Mouse (Mus musculus) liver, embryonic 15.5 days (tissue): ENCODE results near the gene Ajm1. TPM values are rescaled to one million over a fixed set of nuclear protein-coding genes. Genes with fewer than 3 reads are reported as not detected.
A peak's percentile ranks its signal among the peaks of the same experiment; 100 is the strongest.

ENCODE experiments used
- ATAC-seq: fragments of 200-750 bp; cut with Nextera tagmentation; 2 replicates; pipeline ENCODE4 v1.8.0; 2017; ENCODE audit warnings: moderate number of reproducible peaks, mild to moderate bottlenecking, moderate library complexity; ENCODE audit not compliant: insufficient read depth
- H3K27ac ChIP-seq: fragments of 300-500 bp; sonication (generic); replicated peaks from 2 replicates; pipeline ENCODE4 v1.5.1; 2015; ENCODE audit warnings: mild to moderate bottlenecking, inconsistent platforms
- H3K27me3 ChIP-seq: fragments of 300-500 bp; sonication (generic); 2 replicates; pipeline ENCODE4 v1.6.1; 2015; ENCODE audit warnings: mild to moderate bottlenecking, inconsistent platforms
- H3K36me3 ChIP-seq: fragments of 300-500 bp; sonication (generic); replicated peaks from 2 replicates; pipeline ENCODE4 v1.6.1; 2015; ENCODE audit warnings: moderate library complexity, mild to moderate bottlenecking, inconsistent platforms
- H3K4me1 ChIP-seq: fragments of 300-500 bp; sonication (generic); replicated peaks from 2 replicates; pipeline ENCODE4 v1.6.1; 2015; ENCODE audit warnings: inconsistent platforms
- H3K4me2 ChIP-seq: fragments of 300-500 bp; sonication (generic); 2 replicates; pipeline ENCODE4 v1.6.1; 2015; ENCODE audit warnings: moderate library complexity, mild to moderate bottlenecking, inconsistent platforms
- H3K4me3 ChIP-seq: fragments of 300-500 bp; sonication (generic); replicated peaks from 2 replicates; pipeline ENCODE4 v1.5.1; 2015; ENCODE audit warnings: mild to moderate bottlenecking, inconsistent platforms
- H3K9ac ChIP-seq: fragments of 300-500 bp; sonication (generic); 2 replicates; pipeline ENCODE4 v1.6.1; 2015; ENCODE audit warnings: moderate library complexity, mild to moderate bottlenecking, inconsistent platforms
- H3K9me3 ChIP-seq: fragments of 300-500 bp; sonication (generic); replicated peaks from 2 replicates; pipeline ENCODE4 v1.6.1; 2016; ENCODE audit warnings: inconsistent platforms
- WGBS: fragments of 180-500 bp; shearing (Covaris S2); methylation state at CpG from one replicate; pipeline ENCODE4 v1.1.7; 2015; ENCODE audit warnings: mixed read lengths; ENCODE audit not compliant: insufficient replicate concordance; 5-methylcytosine and 5-hydroxymethylcytosine counted together
- polyA plus RNA-seq: library from polyadenylated mRNA; unstranded; fragments of >200 nt; fragmentation: Nextera tagmentation; extraction: Ambion mirVana; gene quantifications from 2 replicates; pipeline ENCODE4 v1.2.1, GENCODE M21; 2015

The Ajm1 gene
- polyA plus RNA-seq, 1 experiment from 2014 or later: not detected

GRCm38 (mm10) chr2:25583571-25583970, 2.0 kb upstream of the Ajm1 start:
- H3K4me2 ChIP-seq: no peak overlapping the region
- no peak for ATAC-seq
- 54% methylated on average over 4 of the region's 4 CpGs for WGBS
- H3K9ac ChIP-seq: no peak overlapping the region
- no peak overlapping the region for H3K4me3 ChIP-seq
- H3K9me3 ChIP-seq: no peaks in the 10 kb centered on the region
- peaks cover 48% of the 10 kb centered on the region for H3K36me3 ChIP-seq
- no peak overlapping the region for H3K27ac ChIP-seq
- H3K4me1 ChIP-seq: peaks cover 45% of the 10 kb centered on the region
- H3K27me3 ChIP-seq: peaks cover 33% of the 10 kb centered on the region

GRCm38 (mm10) chr2:25583120-25583481, 1.5 kb upstream of the Ajm1 start:
- Histone ChIP-seq H3K36me3 (peaks cover 45% of the 10 kb centered on the region), H3K4me3 (no peak overlapping the region), H3K27ac (no peak overlapping the region), H3K27me3 (peaks cover 38% of the 10 kb centered on the region), H3K9me3 (no peaks in the 10 kb centered on the region), H3K4me2 (no peak overlapping the region), H3K4me1 (peaks cover 50% of the 10 kb centered on the region), H3K9ac (no peak overlapping the region)
- ATAC-seq: no peak
- WGBS: 73% methylated on average over 6 of the region's 6 CpGs

- 39% methylated on average over 12 of the region's 12 CpGs for WGBS
- no peak for ATAC-seq
- peaks cover 39% of the 10 kb centered on the region for H3K36me3 ChIP-seq
- H3K4me1 ChIP-seq: peaks cover 55% of the 10 kb centered on the region
- H3K9ac ChIP-seq: peak overlapping the region; percentile 2; the same call in 1 of the 2 replicates
- peaks cover 43% of the 10 kb centered on the region for H3K27me3 ChIP-seq
- H3K27ac ChIP-seq: no peak overlapping the region
- no peak overlapping the region for H3K4me3 ChIP-seq
- no peak overlapping the region for H3K4me2 ChIP-seq
- no peaks in the 10 kb centered on the region for H3K9me3 ChIP-seq
Observed at GRCm38 (mm10) chr2:25582466-25583119, 1.0 kb upstream of the Ajm1 start.

GRCm38 (mm10) chr2:25581901-25582301, 344 bp upstream of the Ajm1 start:
- Histone ChIP-seq H3K36me3 (peaks cover 35% of the 10 kb centered on the region), H3K27ac (0 out of 2 replicates have a peak overlapping the region, but pooled peaks have one; percentile 29), H3K9ac (no peak overlapping the region), H3K9me3 (no peaks in the 10 kb centered on the region), H3K4me1 (peaks cover 62% of the 10 kb centered on the region), H3K4me3 (no peak overlapping the region), H3K27me3 (peaks cover 50% of the 10 kb centered on the region), H3K4me2 (peak overlapping the region; percentile 60)
- 6% methylated on average over 6 of the region's 6 CpGs for WGBS
- ATAC-seq: no peak

- Histone ChIP-seq H3K27ac (no peak overlapping the region), H3K27me3 (peaks cover 63% of the 10 kb centered on the region), H3K4me2 (no peak overlapping the region), H3K4me3 (no peak overlapping the region), H3K9me3 (no peaks in the 10 kb centered on the region), H3K36me3 (peaks cover 26% of the 10 kb centered on the region), H3K4me1 (peaks cover 68% of the 10 kb centered on the region), H3K9ac (no peak overlapping the region)
- 19% methylated on average over 6 of the region's 6 CpGs for WGBS
- no peak for ATAC-seq
Observed at GRCm38 (mm10) chr2:25580621-25581101, 896 bp downstream of the Ajm1 start.

- Histone ChIP-seq H3K27me3 (peaks cover 67% of the 10 kb centered on the region), H3K4me2 (no peak overlapping the region; the same call in 1 of the 2 replicates), H3K4me3 (no peak overlapping the region), H3K9ac (no peak overlapping the region), H3K9me3 (no peaks in the 10 kb centered on the region), H3K4me1 (peaks cover 74% of the 10 kb centered on the region), H3K36me3 (peaks cover 18% of the 10 kb centered on the region), H3K27ac (no peak overlapping the region)
- 6% methylated on average over 27 of the region's 27 CpGs for WGBS
- ATAC-seq: no peak
Observed at GRCm38 (mm10) chr2:25579737-25580460, 1.7 kb downstream of the Ajm1 start.

- Histone ChIP-seq H3K9me3 (no peaks in the 10 kb centered on the region), H3K4me2 (no peak overlapping the region; the same call in 1 of the 2 replicates), H3K27ac (no peak overlapping the region), H3K9ac (no peak overlapping the region), H3K4me1 (peaks cover 81% of the 10 kb centered on the region), H3K4me3 (no peak overlapping the region), H3K36me3 (peaks cover 10% of the 10 kb centered on the region; the same call in 1 of the 2 replicates), H3K27me3 (peaks cover 67% of the 10 kb centered on the region)
- ATAC-seq: no peak
- 6% methylated on average over 77 of the region's 77 CpGs for WGBS
Observed at GRCm38 (mm10) chr2:25578796-25579736, 2.5 kb downstream of the Ajm1 start.

GRCm38 (mm10) chr2:25577951-25578795, 3.4 kb downstream of the Ajm1 start:
- WGBS: 6% methylated on average over 75 of the region's 75 CpGs
- ATAC-seq: no peak
- Histone ChIP-seq H3K9me3 (no peaks in the 10 kb centered on the region), H3K27me3 (peaks cover 67% of the 10 kb centered on the region), H3K9ac (no peak overlapping the region), H3K27ac (no peak overlapping the region), H3K4me1 (peaks cover 90% of the 10 kb centered on the region), H3K36me3 (peaks cover under 1% of the 10 kb centered on the region; the same call in 1 of the 2 replicates), H3K4me3 (0 out of 2 replicates have a peak overlapping the region, but pooled peaks have one; percentile 8), H3K4me2 (peak overlapping the region; percentile 38)

- Histone ChIP-seq H3K4me1 (peaks cover 89% of the 10 kb centered on the region), H3K9me3 (no peaks in the 10 kb centered on the region), H3K4me3 (0 out of 2 replicates have a peak overlapping the region, but pooled peaks have one; percentile 8), H3K4me2 (peak overlapping the region; percentile 38), H3K9ac (no peak overlapping the region), H3K36me3 (no peaks in the 10 kb centered on the region), H3K27ac (no peak overlapping the region), H3K27me3 (peaks cover 67% of the 10 kb centered on the region)
- no peak for ATAC-seq
- 18% methylated on average over 92 of the region's 92 CpGs for WGBS
Observed at GRCm38 (mm10) chr2:25576965-25577891, 4.3 kb downstream of the Ajm1 start.
